Mouse (Mus musculus): ENCODE data around the gene Cacna1a. TPM values are rescaled to one million over a fixed set of nuclear protein-coding genes. Genes with fewer than 3 reads are reported as not detected.
"Not testable (repeated sequence)": the region's sequence is repeated elsewhere in the genome, so short reads cannot be mapped to it uniquely, and the experiment has no call there.

The Cacna1a gene
- total RNA-seq, 2 experiments from 2014 or later: 230 to 263 TPM

- DNase-seq (ENCODE audit: low spot score in 2 of 2): no peak
- intact Hi-C loops (cut with DNase I): no loop called here
Observed at GRCm38 (mm10) chr8:84615666-84616485, 227.6 kb downstream of the Cacna1a start.

- intact Hi-C loops (cut with DNase I): no loop called here
- DNase-seq (ENCODE audit: low spot score in 2 of 2): peak in 1 of 2 experiments; percentile 67
Observed at GRCm38 (mm10) chr8:84617005-84617404, 228.8 kb downstream of the Cacna1a start.

GRCm38 (mm10) chr8:84621102-84621625 lies 232.9 kb downstream of the Cacna1a start:
- intact Hi-C loops (cut with DNase I): no loop called here
- no peak for DNase-seq (ENCODE audit: low spot score in 2 of 2)

GRCm38 (mm10) chr8:84623425-84623824 lies 235.2 kb downstream of the Cacna1a start:
- DNase-seq (ENCODE audit: low spot score in 2 of 2); intact Hi-C loops (cut with DNase I): not testable (repeated sequence)

GRCm38 (mm10) chr8:84629586-84629985 lies 241.3 kb downstream of the Cacna1a start:
- no peak for DNase-seq (ENCODE audit: low spot score in 2 of 2)
- intact Hi-C loops (cut with DNase I): no loop called here

GRCm38 (mm10) chr8:84630145-84630544 lies 241.9 kb downstream of the Cacna1a start:
- intact Hi-C loops (cut with DNase I): no loop called here
- no peak for DNase-seq (ENCODE audit: low spot score in 2 of 2)

- no peak for DNase-seq (ENCODE audit: low spot score in 2 of 2)
- intact Hi-C loops (cut with DNase I): no loop called here
Observed at GRCm38 (mm10) chr8:84631813-84632212, 243.6 kb downstream of the Cacna1a start.

GRCm38 (mm10) chr8:84633841-84634584 lies 245.8 kb downstream of the Cacna1a start:
- intact Hi-C loops (cut with DNase I): no loop called here
- DNase-seq (ENCODE audit: low spot score in 2 of 2): no peak

GRCm38 (mm10) chr8:84634849-84635304 lies 246.6 kb downstream of the Cacna1a start:
- peak in 1 of 2 experiments; percentile 47 for DNase-seq (ENCODE audit: low spot score in 2 of 2)
- intact Hi-C loops (cut with DNase I): loop anchor here (5.0 kb wide), 1 partner anchor 177 kb away; no protein-coding TSS in a partner anchor

- no peak for DNase-seq (ENCODE audit: low spot score in 2 of 2)
- intact Hi-C loops (cut with DNase I): loop anchor here (5.0 kb wide), 1 partner anchor 177 kb away; no protein-coding TSS in a partner anchor
Observed at GRCm38 (mm10) chr8:84635397-84636050, 247.3 kb downstream of the Cacna1a start.

- no peak for DNase-seq (ENCODE audit: low spot score in 2 of 2)
- intact Hi-C loops (cut with DNase I): loop anchor here (5.0 kb wide), 1 partner anchor 176 kb away; no protein-coding TSS in a partner anchor
Observed at GRCm38 (mm10) chr8:84636051-84636691, 247.9 kb downstream of the Cacna1a start.

GRCm38 (mm10) chr8:84637946-84638554 lies 249.8 kb downstream of the Cacna1a start:
- intact Hi-C loops (cut with DNase I): loop anchor here (2.0 to 5.0 kb wide), 2 partner anchors 25 to 174 kb away; partner anchors contain the start of gene Ier2
- no peak for DNase-seq (ENCODE audit: low spot score in 2 of 2)

GRCm38 (mm10) chr8:84638555-84639161 lies 250.4 kb downstream of the Cacna1a start:
- intact Hi-C loops (cut with DNase I): loop anchor here (2.0 to 5.0 kb wide), 2 partner anchors 24 to 174 kb away; partner anchors contain the start of gene Ier2
- no peak for DNase-seq (ENCODE audit: low spot score in 2 of 2)

GRCm38 (mm10) chr8:84639162-84640009 lies 251.1 kb downstream of the Cacna1a start:
- intact Hi-C loops (cut with DNase I): loop anchor here (2.0 to 5.0 kb wide), 2 partner anchors 23 to 173 kb away; partner anchors contain the start of gene Ier2

GRCm38 (mm10) chr8:84640010-84640588 lies 251.9 kb downstream of the Cacna1a start:
- intact Hi-C loops (cut with DNase I): no loop called here
- no peak for DNase-seq (ENCODE audit: low spot score in 2 of 2)

More at GRCm38 (mm10) chr8:84639162-84640009, 251.1 kb downstream of the Cacna1a start:
- DNase-seq (ENCODE audit: low spot score in 2 of 2): peak; percentile 95 to 98

- no peak for DNase-seq (ENCODE audit: low spot score in 2 of 2)
- intact Hi-C loops (cut with DNase I): no loop called here
Observed at GRCm38 (mm10) chr8:84640617-84641294, 252.5 kb downstream of the Cacna1a start.

Measured in left cerebral cortex, postnatal 25 days (tissue).